Mouse (Mus musculus) liver, embryonic 16.5 days (tissue): ENCODE data around the gene Cwc22. TPM values are rescaled to one million over a fixed set of nuclear protein-coding genes. Genes with fewer than 3 reads are reported as not detected.

ENCODE experiments used
- ATAC-seq: fragments of 200-750 bp; cut with Nextera tagmentation; 2 replicates; pipeline ENCODE4 v1.8.0; 2017; ENCODE audit warnings: low read depth, mild to moderate bottlenecking, moderate number of reproducible peaks, moderate library complexity
- H3K27ac ChIP-seq: fragments of 300-500 bp; sonication (generic); 2 replicates; pipeline ENCODE4 v1.5.1; 2014; ENCODE audit warnings: mild to moderate bottlenecking, low read length
- H3K27me3 ChIP-seq: fragments of 300-500 bp; sonication (generic); 2 replicates; pipeline ENCODE4 v1.6.1; 2014; ENCODE audit warnings: low read depth, low read length, mixed read lengths; ENCODE audit not compliant: control insufficient read depth, insufficient read depth
- H3K36me3 ChIP-seq: fragments of 300-500 bp; sonication (generic); 2 replicates; pipeline ENCODE4 v1.6.1; 2014; ENCODE audit warnings: mild to moderate bottlenecking; ENCODE audit not compliant: control insufficient read depth, insufficient read depth
- H3K4me1 ChIP-seq: fragments of 300-500 bp; sonication (generic); 2 replicates; pipeline ENCODE4 v1.6.1; 2014; ENCODE audit warnings: low read depth, low read length, mixed read lengths; ENCODE audit not compliant: control insufficient read depth
- H3K4me2 ChIP-seq: fragments of 300-500 bp; sonication (generic); 2 replicates; pipeline ENCODE4 v1.6.1; 2014; ENCODE audit warnings: low read depth, low read length, mixed read lengths
- H3K4me3 ChIP-seq: fragments of 300-500 bp; sonication (generic); 2 replicates; pipeline ENCODE4 v1.5.1; 2014; ENCODE audit warnings: low read depth, mild to moderate bottlenecking, low read length
- H3K9ac ChIP-seq: fragments of 300-500 bp; sonication (generic); 2 replicates; pipeline ENCODE4 v1.6.1; 2014; ENCODE audit warnings: low read depth, low read length
- H3K9me3 ChIP-seq: fragments of 300-500 bp; sonication (generic); replicated peaks from 2 replicates; pipeline ENCODE4 v1.6.1; 2016; ENCODE audit warnings: low read length; ENCODE audit not compliant: control insufficient read depth
- WGBS: fragments of 180-500 bp; shearing (Covaris S2); extraction: QIAGEN DNeasy Blood & Tissue Kit; methylation state at CpG from one replicate; pipeline ENCODE4 v1.1.7; 2014; ENCODE audit not compliant: insufficient replicate concordance; 5-methylcytosine and 5-hydroxymethylcytosine counted together
- polyA plus RNA-seq: library from polyadenylated mRNA; unstranded; fragments of >200 nt; fragmentation: Nextera tagmentation; extraction: Ambion mirVana; gene quantifications from 2 replicates; pipeline ENCODE4 v1.2.1, GENCODE M21; 2015

Gene Cwc22
- polyA plus RNA-seq, 1 experiment from 2014 or later, result 11.7 TPM

GRCm38 (mm10) chr2:77894896-77895295, 51.3 kb downstream of the Cwc22 start:
- WGBS, result 80% methylated on average over 8 of the region's 8 CpGs
- no peak for ATAC-seq
- H3K4me2 ChIP-seq, result no peak overlapping the region
- peaks cover 10% of the 10 kb centered on the region for H3K36me3 ChIP-seq
- no peaks in the 10 kb centered on the region for H3K4me1 ChIP-seq
- H3K4me3 ChIP-seq, result no peak overlapping the region
- no peak overlapping the region for H3K9ac ChIP-seq
- H3K27ac ChIP-seq, result no peak overlapping the region
- H3K27me3 ChIP-seq, result no peaks in the 10 kb centered on the region
- H3K9me3 ChIP-seq, result no peaks in the 10 kb centered on the region

DNA sequence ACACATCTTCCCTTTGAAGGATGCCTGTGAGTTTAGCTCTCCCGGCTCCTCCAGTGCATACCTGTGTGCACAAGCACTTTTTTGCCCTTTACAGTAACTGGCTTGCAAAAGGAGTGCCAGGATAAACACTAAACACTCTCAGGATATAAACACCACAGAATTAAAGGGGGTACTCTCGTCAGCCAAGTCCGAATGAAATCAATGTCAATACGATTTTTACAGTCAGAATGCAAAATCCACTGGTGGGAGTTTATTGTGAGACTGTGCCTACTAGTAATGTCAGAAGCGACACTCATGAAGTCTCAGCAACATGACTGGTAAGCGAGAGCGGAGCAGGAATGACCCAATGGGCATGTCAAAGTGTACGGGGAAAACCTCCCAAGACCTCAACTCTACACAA, 52.7 kb downstream of the Cwc22 start:
- 84% methylated on average over 8 of the region's 8 CpGs for WGBS
- ATAC-seq, result no peak
- Histone ChIP-seq H3K4me2 (no peak overlapping the region), H3K4me1 (no peaks in the 10 kb centered on the region), H3K9me3 (no peaks in the 10 kb centered on the region), H3K27me3 (no peaks in the 10 kb centered on the region), H3K9ac (no peak overlapping the region), H3K27ac (no peak overlapping the region), H3K36me3 (peaks cover 10% of the 10 kb centered on the region), H3K4me3 (no peak overlapping the region)

GRCm38 (mm10) chr2:77892573-77892972, 53.6 kb downstream of the Cwc22 start:
- no peaks in the 10 kb centered on the region for H3K9me3 ChIP-seq
- no peak overlapping the region for H3K4me2 ChIP-seq
- no peak overlapping the region for H3K27ac ChIP-seq
- no peaks in the 10 kb centered on the region for H3K4me1 ChIP-seq
- no peak overlapping the region for H3K4me3 ChIP-seq
- H3K36me3 ChIP-seq, result peaks cover 6% of the 10 kb centered on the region; the same call in 1 of the 2 replicates
- no peak for ATAC-seq
- WGBS, result 72% methylated on average over 4 of the region's 4 CpGs
- H3K9ac ChIP-seq, result no peak overlapping the region
- no peaks in the 10 kb centered on the region for H3K27me3 ChIP-seq

DNA sequence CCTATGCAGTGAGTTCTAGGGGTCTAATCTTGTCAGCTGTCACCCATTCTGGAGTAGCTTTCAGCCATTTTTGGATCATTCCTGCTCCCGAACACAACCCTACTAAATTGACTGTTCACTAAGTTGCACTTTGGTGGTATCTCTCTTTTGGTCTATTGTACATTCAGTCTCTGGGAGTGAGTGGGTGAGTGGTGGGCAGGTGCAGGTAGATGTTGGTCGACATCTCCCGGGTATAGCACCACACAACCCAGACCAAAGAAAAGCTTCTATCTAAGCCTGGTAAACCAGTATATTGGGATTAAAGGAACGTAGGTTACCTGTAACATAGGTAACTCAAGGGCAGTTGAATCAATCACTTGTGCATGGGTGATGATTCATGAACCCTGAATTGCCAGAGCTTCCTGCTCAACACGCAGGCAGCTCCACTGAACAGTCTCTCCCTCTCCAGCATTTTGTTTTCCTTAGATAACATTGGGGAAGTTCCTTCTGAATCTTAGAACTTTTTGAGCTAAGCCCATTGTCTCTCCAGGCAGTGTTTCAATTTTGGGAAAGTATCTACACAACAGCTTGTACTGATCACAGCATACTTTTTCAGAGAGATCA, 55.2 kb downstream of the Cwc22 start:
- Histone ChIP-seq H3K27ac (no peak overlapping the region), H3K4me2 (no peak overlapping the region), H3K4me1 (no peaks in the 10 kb centered on the region), H3K4me3 (no peak overlapping the region), H3K9me3 (no peaks in the 10 kb centered on the region), H3K36me3 (peaks cover 6% of the 10 kb centered on the region; the same call in 1 of the 2 replicates), H3K9ac (no peak overlapping the region), H3K27me3 (no peaks in the 10 kb centered on the region)
- no peak for ATAC-seq
- 78% methylated on average over 5 of the region's 5 CpGs for WGBS

DNA sequence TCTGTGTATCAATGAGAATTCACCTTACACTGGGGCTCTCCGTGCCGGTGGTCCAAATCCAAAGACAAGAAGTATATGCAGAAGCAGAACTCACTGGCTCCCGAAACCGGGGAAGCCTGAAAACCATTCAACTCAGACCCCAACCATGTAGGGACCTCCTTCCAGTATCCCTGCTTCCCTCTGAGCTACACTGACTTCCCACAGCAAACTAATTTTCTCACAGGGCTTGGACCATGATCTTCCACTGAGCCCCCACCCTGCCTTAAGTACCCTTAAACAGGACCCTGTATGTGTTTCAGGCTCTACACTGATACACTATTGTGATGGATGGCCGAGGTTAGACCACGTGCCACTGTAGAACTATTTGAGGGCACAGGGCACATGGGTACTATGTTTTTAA, 56.2 kb downstream of the Cwc22 start:
- WGBS, result 78% methylated on average over 6 of the region's 6 CpGs
- no peaks in the 10 kb centered on the region for H3K9me3 ChIP-seq
- H3K4me3 ChIP-seq, result no peak overlapping the region
- no peak overlapping the region for H3K4me2 ChIP-seq
- no peak overlapping the region for H3K9ac ChIP-seq
- H3K27me3 ChIP-seq, result no peaks in the 10 kb centered on the region
- peaks cover 6% of the 10 kb centered on the region; the same call in 1 of the 2 replicates for H3K36me3 ChIP-seq
- H3K4me1 ChIP-seq, result no peaks in the 10 kb centered on the region
- no peak for ATAC-seq
- no peak overlapping the region for H3K27ac ChIP-seq

- peaks cover 3% of the 10 kb centered on the region; the same call in 1 of the 2 replicates for H3K36me3 ChIP-seq
- no peak overlapping the region for H3K9ac ChIP-seq
- 79% methylated on average over 5 of the region's 5 CpGs for WGBS
- H3K4me1 ChIP-seq, result no peaks in the 10 kb centered on the region
- no peaks in the 10 kb centered on the region for H3K27me3 ChIP-seq
- no peak overlapping the region for H3K27ac ChIP-seq
- no peak for ATAC-seq
- H3K9me3 ChIP-seq, result no peaks in the 10 kb centered on the region
- no peak overlapping the region for H3K4me2 ChIP-seq
- no peak overlapping the region for H3K4me3 ChIP-seq
Observed at GRCm38 (mm10) chr2:77889401-77889800, 56.8 kb downstream of the Cwc22 start.

DNA sequence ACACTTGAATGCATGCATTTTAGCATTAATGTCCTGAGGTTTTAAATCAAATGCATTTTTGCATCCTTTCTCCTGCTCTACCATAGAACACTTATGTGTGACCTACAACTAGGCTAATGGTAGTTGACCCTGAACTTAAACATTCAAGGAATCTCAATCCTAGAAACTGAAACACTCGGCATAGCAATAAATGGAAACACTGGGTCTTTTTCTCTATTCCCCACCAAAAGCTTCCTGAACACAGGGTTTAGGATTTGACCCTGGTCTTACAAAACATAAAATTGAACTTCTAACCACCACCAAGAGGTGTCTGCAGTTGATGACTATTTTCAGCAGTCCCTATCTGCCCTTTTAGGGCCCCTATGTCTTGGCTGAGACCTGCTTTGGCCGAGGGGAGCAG, 57.3 kb downstream of the Cwc22 start:
- Histone ChIP-seq H3K9ac (no peak overlapping the region), H3K27ac (no peak overlapping the region), H3K4me3 (no peak overlapping the region), H3K4me1 (no peaks in the 10 kb centered on the region), H3K36me3 (no peaks in the 10 kb centered on the region; the same call in 1 of the 2 replicates), H3K4me2 (no peak overlapping the region), H3K27me3 (no peaks in the 10 kb centered on the region), H3K9me3 (no peaks in the 10 kb centered on the region)
- no peak for ATAC-seq
- WGBS, result 62% methylated on average over 2 of the region's 2 CpGs

DNA sequence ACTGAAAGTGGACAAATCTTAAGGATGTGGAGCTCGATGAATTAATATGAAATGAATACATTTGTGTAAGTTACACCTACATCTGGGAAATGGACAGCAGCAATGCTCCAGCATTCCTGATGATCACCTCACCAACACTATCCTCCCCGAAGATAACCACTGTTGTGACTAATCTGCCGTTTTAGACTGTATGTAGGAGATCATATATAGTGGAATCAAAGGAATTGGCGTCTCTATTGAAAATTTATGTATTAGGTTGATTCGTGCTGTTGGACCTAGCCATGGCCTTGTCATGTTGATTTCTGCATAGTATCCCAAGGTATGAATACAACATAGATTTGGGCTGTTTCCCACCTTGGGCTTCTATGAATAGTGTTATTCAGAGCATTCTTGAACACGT, 58.1 kb downstream of the Cwc22 start:
- no peak for ATAC-seq
- Histone ChIP-seq H3K27ac (no peak overlapping the region), H3K4me1 (no peaks in the 10 kb centered on the region), H3K9ac (no peak overlapping the region), H3K9me3 (no peaks in the 10 kb centered on the region), H3K36me3 (no peaks in the 10 kb centered on the region), H3K4me3 (no peak overlapping the region), H3K27me3 (no peaks in the 10 kb centered on the region), H3K4me2 (no peak overlapping the region)
- 66% methylated on average over 6 of the region's 6 CpGs for WGBS

- H3K9ac ChIP-seq, result no peak overlapping the region
- H3K4me3 ChIP-seq, result no peak overlapping the region
- H3K4me2 ChIP-seq, result no peak overlapping the region
- no peaks in the 10 kb centered on the region for H3K9me3 ChIP-seq
- WGBS, result 70% methylated on average over 4 of the region's 4 CpGs
- H3K36me3 ChIP-seq, result no peaks in the 10 kb centered on the region
- no peak for ATAC-seq
- no peaks in the 10 kb centered on the region for H3K27me3 ChIP-seq
- H3K4me1 ChIP-seq, result no peaks in the 10 kb centered on the region
- H3K27ac ChIP-seq, result no peak overlapping the region
Observed at GRCm38 (mm10) chr2:77887166-77887565, 59.0 kb downstream of the Cwc22 start.
